Mouse (Mus musculus) adrenal gland, postnatal 36 days (tissue): ENCODE results near the gene Dnajc4. TPM values are rescaled to one million over a fixed set of nuclear protein-coding genes. Genes with fewer than 3 reads are reported as not detected.
"Not testable (repeated sequence)": the region's sequence is repeated elsewhere in the genome, so short reads cannot be mapped to it uniquely, and the experiment has no call there.

Experiments
- DNase-seq, 2 experiments: peaks; one replicate each; pipeline ENCODE4 v3.0.0; 2021; ENCODE audit warnings: mixed read lengths in 1 of 2
- total RNA-seq, 2 experiments: library from RNA; stranded (reverse); gene quantifications; 2 replicates each; pipeline ENCODE4 v1.2.3; 2021

Gene Dnajc4
- total RNA-seq, 2 experiments from 2014 or later, result 38.5 to 46.1 TPM

GRCm38 (mm10) chr19:6995255-6995991, 3.1 kb upstream of the Dnajc4 start:
- DNase-seq, result peak; percentile 24 to 50

GRCm38 (mm10) chr19:6994489-6994888, 2.1 kb upstream of the Dnajc4 start:
- DNase-seq, result no peak

- DNase-seq, result no peak
These were observed 1.6 kb upstream of the Dnajc4 start for GRCm38 (mm10) chr19:6994002-6994401.

GRCm38 (mm10) chr19:6993011-6993770, 819 bp upstream of the Dnajc4 start:
- no peak for DNase-seq

GRCm38 (mm10) chr19:6991166-6991565, 1.2 kb downstream of the Dnajc4 start:
- DNase-seq, result not testable (repeated sequence)

GRCm38 (mm10) chr19:6990712-6991111, 1.7 kb downstream of the Dnajc4 start:
- DNase-seq, result no peak

GRCm38 (mm10) chr19:6989251-6989650, 3.1 kb downstream of the Dnajc4 start:
- no peak for DNase-seq

- no peak for DNase-seq
These were observed 4.5 kb downstream of the Dnajc4 start for GRCm38 (mm10) chr19:6987904-6988285.

GRCm38 (mm10) chr19:6987061-6987903, 5.1 kb downstream of the Dnajc4 start, which contains the start of gene Vegfb:
TSS of gene Vegfb (minus strand) at chr19:6987651.
- DNase-seq, result peak; percentile 84 to 91

- no peak for DNase-seq
These were observed 6.2 kb downstream of the Dnajc4 start for GRCm38 (mm10) chr19:6985951-6986708.

- DNase-seq, result no peak
These were observed 7.1 kb downstream of the Dnajc4 start for GRCm38 (mm10) chr19:6985300-6985699.

GRCm38 (mm10) chr19:6983621-6984020, 8.8 kb downstream of the Dnajc4 start:
- no peak for DNase-seq

- DNase-seq, result no peak
These were observed 10.9 kb downstream of the Dnajc4 start for GRCm38 (mm10) chr19:6981465-6981864.

GRCm38 (mm10) chr19:6980381-6981093, 11.8 kb downstream of the Dnajc4 start, which contains the start of gene Fkbp2:
TSS of gene Fkbp2 (minus strand) at chr19:6980501.
- peak; percentile 99 for DNase-seq

GRCm38 (mm10) chr19:6979486-6980380, 12.6 kb downstream of the Dnajc4 start:
- DNase-seq, result peak; percentile 100

GRCm38 (mm10) chr19:6979001-6979479, 13.3 kb downstream of the Dnajc4 start:
- DNase-seq, result peak; percentile 53 to 73

GRCm38 (mm10) chr19:6978639-6978974, 13.8 kb downstream of the Dnajc4 start:
- DNase-seq, result no peak

GRCm38 (mm10) chr19:6977759-6978638, 14.4 kb downstream of the Dnajc4 start:
- no peak for DNase-seq
